Comparison of ENCODE assay signal across 24 mouse cellular contexts in the genomic region with DNA sequence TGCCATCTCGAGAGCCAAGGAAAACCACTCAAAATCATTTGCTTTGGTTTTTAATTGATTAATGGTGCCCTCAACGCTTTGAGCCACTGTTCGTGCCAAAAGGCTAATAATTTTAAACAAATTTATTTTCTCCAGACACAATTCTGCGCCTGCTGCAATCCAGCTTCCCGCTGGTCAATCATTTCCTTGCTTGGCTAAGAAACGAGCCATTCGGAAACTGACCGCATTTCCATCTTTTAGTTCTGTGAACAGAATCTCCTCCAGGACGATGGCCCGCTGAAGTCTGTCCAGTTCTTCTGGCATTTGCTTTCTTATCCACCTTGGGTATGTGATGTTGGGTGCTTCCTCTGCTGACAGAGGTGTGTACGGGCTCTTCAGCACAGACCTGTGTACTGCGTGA.
"Had no signal": no experiment of that assay in that cellular context is flagged by ENCODE, and none has a peak within 500 bp of the region (broad histone marks: within the 10 kb centered on the region; RNA-seq: fewer than 3 reads in every experiment).

No protein-coding gene starts in this region.

- ATAC-seq: forebrain, embryonic 15.5 days; forebrain, postnatal 0 days; hindbrain, postnatal 0 days; intestine, embryonic 16.5 days had no signal

- H3K27ac ChIP-seq: forebrain, embryonic 15.5 days; heart, adult 2 months; heart, embryonic 13.5 days; heart, embryonic 15.5 days; hindbrain, embryonic 13.5 days; hindbrain, embryonic 15.5 days; hindbrain, postnatal 0 days; limb, embryonic 13.5 days; limb, embryonic 15.5 days; liver, embryonic 14.5 days had no signal

- H3K27me3 ChIP-seq: forebrain, embryonic 15.5 days; heart, embryonic 13.5 days; heart, embryonic 15.5 days; hindbrain, embryonic 13.5 days; hindbrain, embryonic 15.5 days; limb, embryonic 13.5 days; limb, embryonic 15.5 days had no signal

- DNase-seq: forebrain, postnatal 0 days; gastrocnemius, postnatal 14 days; gastrocnemius, postnatal 36 days; heart, adult 11 months; heart, adult 2 months; heart, postnatal 14 days; heart, postnatal 36 days; kidney, adult 18-20 months; layer of hippocampus, adult 9-11 months; layer of hippocampus, postnatal 36 days; left cerebral cortex, postnatal 4 days; lung, adult 18-20 months had no signal

- H3K4me2 ChIP-seq: forebrain, embryonic 15.5 days; heart, embryonic 11.5 days; heart, embryonic 13.5 days; heart, embryonic 15.5 days; hindbrain, embryonic 13.5 days; hindbrain, embryonic 15.5 days; limb, embryonic 13.5 days; limb, embryonic 15.5 days; liver, embryonic 11.5 days had no signal

- H3K9me3 ChIP-seq: forebrain, embryonic 15.5 days; heart, embryonic 13.5 days; heart, embryonic 15.5 days; hindbrain, embryonic 13.5 days; hindbrain, embryonic 15.5 days; limb, embryonic 13.5 days; limb, embryonic 15.5 days had no signal

- H3K9ac ChIP-seq: forebrain, embryonic 15.5 days; forebrain, postnatal 0 days; heart, embryonic 13.5 days; heart, embryonic 15.5 days; hindbrain, embryonic 13.5 days; hindbrain, embryonic 15.5 days; limb, embryonic 13.5 days; limb, embryonic 15.5 days; liver, embryonic 14.5 days had no signal

- H3K4me3 ChIP-seq: forebrain, embryonic 15.5 days; heart, adult 2 months; heart, embryonic 13.5 days; heart, embryonic 15.5 days; hindbrain, embryonic 13.5 days; hindbrain, embryonic 15.5 days; limb, embryonic 13.5 days; limb, embryonic 15.5 days had no signal
